Comparison of ENCODE assay signal across 34 mouse cellular contexts in genomic region chr12:51985163-51985748, GRCm38 (mm10). TPM values are rescaled to one million over a fixed set of nuclear protein-coding genes. Genes with fewer than 3 reads are reported as not detected.
A peak's percentile ranks its signal among the peaks of the same experiment; 100 is the strongest.
DNase-seq lines count a peak whose midpoint lies in the region; ATAC-seq and TF ChIP-seq lines count a peak whose summit lies in the region.
"Had no signal": no experiment of that assay in that cellular context is flagged by ENCODE, and none has a peak within 500 bp of the region (broad histone marks: within the 10 kb centered on the region; RNA-seq: fewer than 3 reads in every experiment).

No protein-coding gene starts in this region.

- ATAC-seq in forebrain, embryonic 16.5 days: no peak
- no peak for ATAC-seq in forebrain, embryonic 15.5 days (replicated peaks)
- no peak for ATAC-seq in midbrain, embryonic 11.5 days (ENCODE audit: low FRiP score)
- ATAC-seq in midbrain, postnatal 0 days (ENCODE audit: low FRiP score): no peak
- 0 out of 2 replicates have a peak, but pooled peaks have one; percentile 31 for ATAC-seq in megakaryocyte progenitor cell, adult 5-6 weeks (replicated peaks; ENCODE audit: poor library complexity)
- ATAC-seq in liver, postnatal 0 days: no peak
- ATAC-seq: forebrain, embryonic 14.5 days; hindbrain, embryonic 16.5 days; intestine, embryonic 15.5 days; Patski had no signal

- peak; percentile 81 for DNase-seq in heart, adult 11 months
- DNase-seq in heart, adult 18-20 months: no peak
- DNase-seq in midbrain, embryonic 11.5 days (ENCODE audit: low spot score, missing footprints): peak; percentile 51
- no peak for DNase-seq in midbrain, postnatal 0 days (ENCODE audit: low spot score)
- no peak for DNase-seq in liver, postnatal 0 days
- DNase-seq: adrenal gland, postnatal 10 days; adrenal gland, postnatal 36 days; B cell, adult 2 months; cerebellum, adult 11 months; gastrocnemius, postnatal 10 days; kidney, adult 11 months had no signal

- H3K4me3 ChIP-seq in forebrain, embryonic 16.5 days (replicated peaks; ENCODE audit: low read length): no peak overlapping the region
- no peak overlapping the region for H3K4me3 ChIP-seq in forebrain, embryonic 15.5 days
- H3K4me3 ChIP-seq in midbrain, embryonic 11.5 days (ENCODE audit: low read depth, low read length): no peak overlapping the region
- no peak overlapping the region for H3K4me3 ChIP-seq in midbrain, postnatal 0 days (ENCODE audit: low read depth, low read length)
- no peak overlapping the region for H3K4me3 ChIP-seq in liver, postnatal 0 days (ENCODE audit: low read depth, low read length)
- H3K4me3 ChIP-seq: forebrain, embryonic 10.5 days; hindbrain, embryonic 10.5 days; hindbrain, embryonic 13.5 days; intestine, embryonic 15.5 days had no signal

- TF ChIP-seq CTCF in midbrain, postnatal 0 days (IDR thresholded peaks at IDR 0.05): no peak
- TF ChIP-seq CTCF in liver, postnatal 0 days (IDR thresholded peaks at IDR 0.05; ENCODE audit: low read depth): no peak

- H3K27ac ChIP-seq in forebrain, embryonic 16.5 days (ENCODE audit: low read length): peak overlapping the region; percentile 10; the same call in 1 of the 2 replicates
- no peak overlapping the region for H3K27ac ChIP-seq in forebrain, embryonic 15.5 days (replicated peaks)
- no peak overlapping the region for H3K27ac ChIP-seq in midbrain, embryonic 11.5 days (ENCODE audit: low read depth, low read length)
- no peak overlapping the region for H3K27ac ChIP-seq in midbrain, postnatal 0 days (ENCODE audit: low read depth, low read length)
- H3K27ac ChIP-seq in liver, postnatal 0 days (ENCODE audit: low read depth): no peak overlapping the region
- H3K27ac ChIP-seq: forebrain, embryonic 10.5 days; hindbrain, embryonic 10.5 days; hindbrain, embryonic 13.5 days; intestine, embryonic 15.5 days had no signal

- no peak overlapping the region for H3K9ac ChIP-seq in forebrain, embryonic 16.5 days (replicated peaks; ENCODE audit: low read depth, low read length)
- H3K9ac ChIP-seq in forebrain, embryonic 15.5 days (replicated peaks): no peak overlapping the region
- no peak overlapping the region for H3K9ac ChIP-seq in midbrain, embryonic 11.5 days (ENCODE audit: low read length)
- no peak overlapping the region for H3K9ac ChIP-seq in midbrain, postnatal 0 days (replicated peaks; ENCODE audit: low read length, poor library complexity, severe bottlenecking)
- H3K9ac ChIP-seq in liver, postnatal 0 days (replicated peaks): no peak overlapping the region
- H3K9ac ChIP-seq: hindbrain, embryonic 13.5 days; intestine, embryonic 15.5 days had no signal

- no peaks in the 10 kb centered on the region for H3K9me3 ChIP-seq in forebrain, embryonic 16.5 days (ENCODE audit: control insufficient read depth, low read length)
- H3K9me3 ChIP-seq in forebrain, embryonic 15.5 days: no peaks in the 10 kb centered on the region
- H3K9me3 ChIP-seq in midbrain, embryonic 11.5 days (ENCODE audit: control insufficient read depth, low read length): no peaks in the 10 kb centered on the region
- H3K9me3 ChIP-seq in midbrain, postnatal 0 days (ENCODE audit: low read length): no peaks in the 10 kb centered on the region
- H3K9me3 ChIP-seq in liver, postnatal 0 days (ENCODE audit: low read length): no peaks in the 10 kb centered on the region
- H3K9me3 ChIP-seq: forebrain, embryonic 10.5 days; G1E; hindbrain, embryonic 10.5 days; hindbrain, embryonic 13.5 days; intestine, embryonic 15.5 days had no signal

- no peak for TF ChIP-seq EP300 in liver, postnatal 0 days (IDR thresholded peaks at IDR 0.05; ENCODE audit: low read depth)

- H3K27me3 ChIP-seq in forebrain, embryonic 16.5 days (replicated peaks; ENCODE audit: control insufficient read depth, insufficient read depth, low read length): no peaks in the 10 kb centered on the region
- no peaks in the 10 kb centered on the region for H3K27me3 ChIP-seq in forebrain, embryonic 15.5 days
- no peaks in the 10 kb centered on the region for H3K27me3 ChIP-seq in midbrain, embryonic 11.5 days (ENCODE audit: control insufficient read depth, insufficient read depth, low read length)
- no peaks in the 10 kb centered on the region for H3K27me3 ChIP-seq in midbrain, postnatal 0 days (ENCODE audit: insufficient read depth, low read length)
- no peaks in the 10 kb centered on the region for H3K27me3 ChIP-seq in liver, postnatal 0 days (ENCODE audit: insufficient read depth, low read length)
- H3K27me3 ChIP-seq: CH12.LX; hindbrain, embryonic 13.5 days; intestine, embryonic 15.5 days; Patski had no signal

- WGBS in forebrain, embryonic 16.5 days: 91% methylated on average over 3 of the region's 3 CpGs
- 94% methylated on average over 3 of the region's 3 CpGs for WGBS in forebrain, embryonic 15.5 days
- 93% methylated on average over 3 of the region's 3 CpGs for WGBS in midbrain, embryonic 11.5 days
- WGBS in midbrain, postnatal 0 days: 94% methylated on average over 3 of the region's 3 CpGs
- WGBS in liver, postnatal 0 days (ENCODE audit: insufficient replicate concordance): 58% methylated on average over 3 of the region's 3 CpGs

- no peak overlapping the region for H3K4me2 ChIP-seq in forebrain, embryonic 16.5 days (ENCODE audit: low read length)
- H3K4me2 ChIP-seq in forebrain, embryonic 15.5 days (replicated peaks): no peak overlapping the region
- no peak overlapping the region for H3K4me2 ChIP-seq in midbrain, embryonic 11.5 days
- H3K4me2 ChIP-seq in midbrain, postnatal 0 days (ENCODE audit: low read depth, low read length, poor library complexity, severe bottlenecking): no peak overlapping the region
- no peak overlapping the region for H3K4me2 ChIP-seq in liver, postnatal 0 days (ENCODE audit: low read depth, low read length)
- H3K4me2 ChIP-seq: heart, embryonic 11.5 days; hindbrain, embryonic 13.5 days; intestine, embryonic 15.5 days had no signal

- H3K36me3 ChIP-seq in forebrain, embryonic 16.5 days (ENCODE audit: control insufficient read depth, insufficient read depth): no peaks in the 10 kb centered on the region
- H3K36me3 ChIP-seq in forebrain, embryonic 15.5 days: no peaks in the 10 kb centered on the region
- H3K36me3 ChIP-seq in midbrain, embryonic 11.5 days (ENCODE audit: control insufficient read depth, insufficient read depth, low read length): no peaks in the 10 kb centered on the region
- H3K36me3 ChIP-seq in midbrain, postnatal 0 days (ENCODE audit: insufficient read depth, low read length): no peaks in the 10 kb centered on the region
- 0 out of 2 replicates have a peak, but pooled peaks cover 2% of the 10 kb centered on the region for H3K36me3 ChIP-seq in liver, postnatal 0 days (replicated peaks; ENCODE audit: insufficient read depth, low read length)
- H3K36me3 ChIP-seq: G1E; hindbrain, embryonic 13.5 days; intestine, embryonic 15.5 days had no signal

- H3K4me1 ChIP-seq in forebrain, embryonic 16.5 days (replicated peaks; ENCODE audit: control insufficient read depth, insufficient read depth, low read length): no peaks in the 10 kb centered on the region
- no peaks in the 10 kb centered on the region for H3K4me1 ChIP-seq in forebrain, embryonic 15.5 days
- no peaks in the 10 kb centered on the region for H3K4me1 ChIP-seq in midbrain, embryonic 11.5 days (ENCODE audit: control insufficient read depth, insufficient read depth, low read length)
- H3K4me1 ChIP-seq in midbrain, postnatal 0 days (ENCODE audit: insufficient read depth, low read length): no peaks in the 10 kb centered on the region
- no peaks in the 10 kb centered on the region for H3K4me1 ChIP-seq in liver, postnatal 0 days (ENCODE audit: insufficient read depth)
- H3K4me1 ChIP-seq: forebrain, embryonic 10.5 days; hindbrain, embryonic 10.5 days; hindbrain, embryonic 13.5 days; intestine, embryonic 15.5 days had no signal

RNA-seq across cellular contexts. Expression of gene Heatr5a, which starts 14.1 kb away (rescaled TPM):
- 6.3 and 6.4 TPM in 2 replicates for polyA plus RNA-seq in forebrain, embryonic 16.5 days (2015; fragmentation: Nextera tagmentation; extraction: Ambion mirVana)
- polyA plus RNA-seq in forebrain, embryonic 15.5 days (2015; fragmentation: Nextera tagmentation; extraction: Ambion mirVana): 5.4 and 5.9 TPM in 2 replicates
- 10 to 100 TPM; 20.7 to 21.0 TPM for total RNA-seq in heart, adult 18-20 months (2021)
- polyA plus RNA-seq in midbrain, embryonic 11.5 days (2014; fragmentation: Nextera tagmentation; extraction: Ambion mirVana): 9.2 and 9.5 TPM in 2 replicates
- 17.7 and 25.3 TPM in 2 replicates for total RNA-seq in midbrain, postnatal 0 days (2014; rRNA removed)
- 2.6 and 3.3 TPM in 2 replicates for polyA plus RNA-seq in midbrain, postnatal 0 days (2015; fragmentation: Nextera tagmentation; extraction: Ambion mirVana)
- 27.8 and 43.7 TPM in 2 replicates for total RNA-seq in megakaryocyte progenitor cell, adult 5-6 weeks (2015)
- total RNA-seq in megakaryocyte progenitor cell, adult 5-6 weeks (2017): 21.2 and 30.0 TPM in 2 replicates
- 1.6 and 2.6 TPM in 2 replicates for polyA plus RNA-seq in liver, postnatal 0 days (2015; fragmentation: Nextera tagmentation; extraction: Ambion mirVana)

RNA-seq across cellular contexts. Expression of gene Dtd2, which starts 21.0 kb away (rescaled TPM):
- polyA plus RNA-seq in forebrain, embryonic 16.5 days (2015; fragmentation: Nextera tagmentation; extraction: Ambion mirVana): 15.7 and 16.0 TPM in 2 replicates
- polyA plus RNA-seq in forebrain, embryonic 15.5 days (2015; fragmentation: Nextera tagmentation; extraction: Ambion mirVana): 14.9 and 16.4 TPM in 2 replicates
- 1 to 10 TPM; 5.8 to 6.7 TPM for total RNA-seq in heart, adult 18-20 months (2021)
- polyA plus RNA-seq in midbrain, embryonic 11.5 days (2014; fragmentation: Nextera tagmentation; extraction: Ambion mirVana): 24.1 and 27.4 TPM in 2 replicates
- total RNA-seq in midbrain, postnatal 0 days (2014; rRNA removed): 11.6 and 23.8 TPM in 2 replicates
- polyA plus RNA-seq in midbrain, postnatal 0 days (2015; fragmentation: Nextera tagmentation; extraction: Ambion mirVana): 31.1 and 33.2 TPM in 2 replicates
- 15.8 and 18.6 TPM in 2 replicates for total RNA-seq in megakaryocyte progenitor cell, adult 5-6 weeks (2015)
- total RNA-seq in megakaryocyte progenitor cell, adult 5-6 weeks (2017): 15.8 and 16.2 TPM in 2 replicates
- 19.7 and 20.0 TPM in 2 replicates for polyA plus RNA-seq in liver, postnatal 0 days (2015; fragmentation: Nextera tagmentation; extraction: Ambion mirVana)

RNA-seq across cellular contexts. Expression of gene Gpr33, which starts 42.6 kb away (rescaled TPM):
- not detected in 2 replicates for polyA plus RNA-seq in forebrain, embryonic 16.5 days (2015; fragmentation: Nextera tagmentation; extraction: Ambion mirVana)
- polyA plus RNA-seq in forebrain, embryonic 15.5 days (2015; fragmentation: Nextera tagmentation; extraction: Ambion mirVana): not detected in 2 replicates
- total RNA-seq in heart, adult 18-20 months (2021): not detected
- polyA plus RNA-seq in midbrain, embryonic 11.5 days (2014; fragmentation: Nextera tagmentation; extraction: Ambion mirVana): not detected in 2 replicates
- not detected in 2 replicates for total RNA-seq in midbrain, postnatal 0 days (2014; rRNA removed)
- polyA plus RNA-seq in midbrain, postnatal 0 days (2015; fragmentation: Nextera tagmentation; extraction: Ambion mirVana): not detected in 2 replicates
- not detected in 2 replicates for total RNA-seq in megakaryocyte progenitor cell, adult 5-6 weeks (2015)
- total RNA-seq in megakaryocyte progenitor cell, adult 5-6 weeks (2017): not detected in 2 replicates
- not detected in 2 replicates for polyA plus RNA-seq in liver, postnatal 0 days (2015; fragmentation: Nextera tagmentation; extraction: Ambion mirVana)
- total RNA-seq: adrenal gland, postnatal 10 days; adrenal gland, postnatal 36 days; CH12.LX; gastrocnemius, postnatal 36 days; granulocyte monocyte progenitor cell, adult 5-6 weeks; heart, postnatal 25 days had no signal
- polyA plus RNA-seq: cerebellum, adult 2 months; cortical plate, adult 2 months; embryonic facial prominence, embryonic 11.5 days; embryonic facial prominence, embryonic 14.5 days; forebrain, embryonic 10.5 days; forebrain, embryonic 14.5 days; frontal cortex, adult 2 months; G1E; heart, embryonic 11.5 days; heart, embryonic 14.5 days; heart, postnatal 0 days; hindbrain, embryonic 10.5 days; hindbrain, embryonic 13.5 days; hindbrain, embryonic 16.5 days; intestine, embryonic 15.5 days; Patski had no signal

Comparison
In these comparisons a context has a peak if more than half of its experiments do, and no peak if none do; other contexts are left out.
1. DNase-seq: peak in heart, adult 11 months (single experiment) and midbrain, embryonic 11.5 days (single experiment); none in heart, adult 18-20 months (0 of 2), midbrain, postnatal 0 days (single experiment) and liver, postnatal 0 days (single experiment).